Mouse (Mus musculus) megakaryocyte, embryonic 14.5 days (primary cell): ENCODE data around the gene Zfp423.

Experiments used
- FLI1 ChIP-seq: IDR thresholded peaks from 2 replicates; pipeline ENCODE4 v1.6.1; 2012; ENCODE audit warnings: low read length, inconsistent platforms, mixed read lengths
- GATA1 ChIP-seq: IDR thresholded peaks from 3 replicates; pipeline ENCODE4 v1.6.1; 2012; ENCODE audit warnings: mixed read lengths, low read length, inconsistent platforms, borderline replicate concordance

GRCm38 (mm10) chr8:87636226-87636742 lies 323.1 kb downstream of the Zfp423 start:
- TF ChIP-seq GATA1 = no peak
- TF ChIP-seq FLI1 = no peak
